Mouse (Mus musculus) MEL (cell line): Measurements from ENCODE around the gene Chfr. TPM values are rescaled to one million over a fixed set of nuclear protein-coding genes. Genes with fewer than 3 reads are reported as not detected.

Source experiments
- DNase-seq: peaks from one replicate; pipeline ENCODE4 v3.0.0; 2011; ENCODE audit warnings: low read depth, low spot score
- H3K27ac ChIP-seq: 2 replicates; pipeline ENCODE4 v1.5.1; 2012; ENCODE audit warnings: low read depth, mild to moderate bottlenecking, control low read depth, low read length, moderate library complexity; ENCODE audit not compliant: control insufficient read depth
- H3K27me3 ChIP-seq, 2 experiments: fragments of 150-350 bp in 1 of 2; sonication (generic) in 1 of 2; 2 replicates each; pipeline ENCODE4 v1.6.1; 2012; ENCODE audit warnings: low read length in 2 of 2, mild to moderate bottlenecking in 2 of 2, improper control_type of control experiment in 1 of 2, moderate library complexity in 1 of 2; ENCODE audit not compliant: insufficient read depth in 2 of 2, control insufficient read depth in 1 of 2
- H3K36me3 ChIP-seq, 2 experiments: 2 replicates each; pipeline ENCODE4 v1.6.1; 2012 to 2014; ENCODE audit warnings: low read length in 2 of 2, improper control_type of control experiment in 1 of 2, inconsistent platforms in 1 of 2, mild to moderate bottlenecking in 1 of 2; ENCODE audit not compliant: insufficient read depth in 2 of 2, control insufficient read depth in 1 of 2
- H3K4me1 ChIP-seq, 2 experiments: fragments of 150-350 bp in 1 of 2; sonication (generic) in 1 of 2; 2 replicates each; pipeline ENCODE4 v1.6.1; 2012; ENCODE audit warnings: low read length in 2 of 2, improper control_type of control experiment in 1 of 2, mild to moderate bottlenecking in 1 of 2; ENCODE audit not compliant: insufficient read depth in 2 of 2, control insufficient read depth in 1 of 2
- H3K4me3 ChIP-seq, 2 experiments: fragments of 150-350 bp in 1 of 2; sonication (generic) in 1 of 2; 2 replicates each; pipeline ENCODE4 v1.5.1; 2012; ENCODE audit warnings: low read depth in 2 of 2, low read length in 2 of 2, mild to moderate bottlenecking in 2 of 2, moderate library complexity in 2 of 2, control low read depth in 1 of 2, improper control_type of control experiment in 1 of 2; ENCODE audit not compliant: control insufficient read depth in 1 of 2, insufficient read depth in 1 of 2
- H3K79me2 ChIP-seq: 2 replicates; pipeline ENCODE4 v1.6.1; 2012; ENCODE audit warnings: mild to moderate bottlenecking, low read length, moderate library complexity; ENCODE audit not compliant: control insufficient read depth, poor library complexity, insufficient read depth
- H3K9ac ChIP-seq: 2 replicates; pipeline ENCODE4 v1.6.1; 2012; ENCODE audit warnings: low read depth, mild to moderate bottlenecking, control low read depth, low read length, moderate library complexity; ENCODE audit not compliant: control insufficient read depth, poor library complexity, severe bottlenecking
- H3K9me3 ChIP-seq: fragments of 150-350 bp; sonication (generic); replicated peaks from 2 replicates; pipeline ENCODE4 v1.6.1; 2012; ENCODE audit warnings: mild to moderate bottlenecking, low read length, improper control_type of control experiment, moderate library complexity; ENCODE audit not compliant: insufficient read depth
- E2F4 ChIP-seq: IDR thresholded peaks from 2 replicates; pipeline ENCODE4 v1.6.1; 2011; ENCODE audit warnings: low read depth, low read length, improper control_type of control experiment, borderline replicate concordance
- ELF1 ChIP-seq: IDR thresholded peaks from 2 replicates; pipeline ENCODE4 v1.6.1; 2014; ENCODE audit warnings: low read depth, mild to moderate bottlenecking, inconsistent platforms, low read length, improper control_type of control experiment, moderate library complexity
- EP300 ChIP-seq, 2 experiments: IDR thresholded peaks; 2 replicates each; pipeline ENCODE4 v1.6.1; 2011; ENCODE audit warnings: improper control_type of control experiment in 2 of 2, low read length in 2 of 2, low read depth in 1 of 2, mild to moderate bottlenecking in 1 of 2
- ETS1 ChIP-seq: IDR thresholded peaks from 2 replicates; pipeline ENCODE4 v1.6.1; 2012; ENCODE audit warnings: low read depth, mild to moderate bottlenecking, inconsistent platforms, low read length, improper control_type of control experiment, moderate library complexity
- GABPA ChIP-seq: IDR thresholded peaks from 2 replicates; pipeline ENCODE4 v1.6.1; 2012; ENCODE audit warnings: low read depth, mild to moderate bottlenecking, inconsistent platforms, low read length, improper control_type of control experiment, moderate library complexity
- GATA1 ChIP-seq: IDR thresholded peaks from 2 replicates; pipeline ENCODE4 v1.6.1; 2011; ENCODE audit warnings: low read depth, low read length, improper control_type of control experiment
- HCFC1 ChIP-seq: IDR thresholded peaks from 2 replicates; pipeline ENCODE4 v1.6.1; 2012; ENCODE audit warnings: low read depth, mild to moderate bottlenecking, inconsistent platforms, low read length, improper control_type of control experiment, moderate library complexity
- JUND ChIP-seq: IDR thresholded peaks from 2 replicates; pipeline ENCODE4 v1.6.1; 2011; ENCODE audit warnings: low read depth, mild to moderate bottlenecking, improper control_type of control experiment, low read length
- MEF2A ChIP-seq: IDR thresholded peaks from 2 replicates; pipeline ENCODE4 v1.6.1; 2014; ENCODE audit warnings: low read depth, mild to moderate bottlenecking, inconsistent platforms, low read length, improper control_type of control experiment; ENCODE audit not compliant: poor library complexity, insufficient replicate concordance, severe bottlenecking; ENCODE audit errors: extremely low read depth
- MXI1 ChIP-seq: IDR thresholded peaks from 2 replicates; pipeline ENCODE4 v1.6.1; 2011; ENCODE audit warnings: mild to moderate bottlenecking, low read depth, low read length, improper control_type of control experiment
- MYC ChIP-seq: IDR thresholded peaks from 2 replicates; pipeline ENCODE4 v1.6.1; 2011; ENCODE audit warnings: low read depth, mild to moderate bottlenecking, low read length, improper control_type of control experiment, moderate library complexity
- NRF1 ChIP-seq: IDR thresholded peaks from 2 replicates; pipeline ENCODE4 v1.6.1; 2014; ENCODE audit warnings: low read depth, mild to moderate bottlenecking, inconsistent platforms, low read length, improper control_type of control experiment, moderate library complexity; ENCODE audit not compliant: poor library complexity, insufficient read depth, severe bottlenecking
- POLR2A ChIP-seq, 2 experiments: IDR thresholded peaks; 2 replicates each; pipeline ENCODE4 v1.6.1; 2011 to 2012; ENCODE audit warnings: low read length in 2 of 2, mild to moderate bottlenecking in 2 of 2, control low read depth in 1 of 2, improper control_type of control experiment in 1 of 2, low read depth in 1 of 2, moderate library complexity in 1 of 2; ENCODE audit not compliant: control insufficient read depth in 1 of 2, insufficient read depth in 1 of 2, poor library complexity in 1 of 2
- POLR2AphosphoS2 ChIP-seq: IDR thresholded peaks from 2 replicates; pipeline ENCODE4 v1.6.1; 2011; ENCODE audit warnings: low read length, improper control_type of control experiment
- RAD21 ChIP-seq: IDR thresholded peaks from 2 replicates; pipeline ENCODE4 v1.6.1; 2011; ENCODE audit warnings: mild to moderate bottlenecking, low read depth, low read length, improper control_type of control experiment
- RCOR1 ChIP-seq: IDR thresholded peaks from 2 replicates; pipeline ENCODE4 v1.6.1; 2012; ENCODE audit warnings: low read depth, mild to moderate bottlenecking, inconsistent platforms, low read length, improper control_type of control experiment
- SIN3A ChIP-seq: IDR thresholded peaks from 2 replicates; pipeline ENCODE4 v1.6.1; 2012; ENCODE audit warnings: low read length, improper control_type of control experiment, inconsistent platforms
- SMC3 ChIP-seq: IDR thresholded peaks from 2 replicates; pipeline ENCODE4 v1.6.1; 2011; ENCODE audit warnings: low read depth, low read length, improper control_type of control experiment
- TAL1 ChIP-seq: IDR thresholded peaks from 2 replicates; pipeline ENCODE4 v1.6.1; 2012; ENCODE audit warnings: mild to moderate bottlenecking, inconsistent platforms, low read length, moderate library complexity, mixed read lengths
- TBP ChIP-seq: IDR thresholded peaks from 2 replicates; pipeline ENCODE4 v1.8.0; 2011; ENCODE audit warnings: low read depth, low read length, improper control_type of control experiment
- ZKSCAN1 ChIP-seq: IDR thresholded peaks from 2 replicates; pipeline ENCODE4 v1.6.1; 2012; ENCODE audit warnings: low read depth, mild to moderate bottlenecking, inconsistent platforms, low read length, improper control_type of control experiment, moderate library complexity
- polyA plus RNA-seq, 2 experiments: library from polyadenylated mRNA; stranded (reverse) in 1 of 2; unstranded in 1 of 2; fragments of >175 nt in 1 of 2; fragments of >200 nt in 1 of 2; gene quantifications; 2 replicates each; pipeline versions ENCODE4 v1.2.1 to v1.2.4; 2012; ENCODE audit warnings: low replicate concordance in 2 of 2, low read depth in 1 of 2; ENCODE audit not compliant: insufficient read length in 2 of 2, insufficient read depth in 1 of 2, missing spikeins in 1 of 2
- total RNA-seq: library from RNA; depleted of rRNA; stranded (reverse); fragments of 300-350 nt; gene quantifications from 2 replicates; pipeline ENCODE4 v1.2.3, GENCODE M21; 2012

Chfr gene
- total and polyA plus RNA-seq, 3 experiments = 50.4 to 63.9 TPM; not detected in 1

- Histone ChIP-seq H3K4me1 (peaks cover 1 to 5% of the 10 kb centered on the region in 2 experiments; a peak in 1 of 4 replicates), H3K27ac (no peak overlapping the region), H3K9ac (no peak overlapping the region), H3K36me3 (0 out of 4 replicates have a peak, but pooled peaks cover 0 to 2% of the 10 kb centered on the region in 2 experiments), H3K79me2 (no peaks in the 10 kb centered on the region), H3K27me3 (no peaks in the 10 kb centered on the region), H3K9me3 (no peaks in the 10 kb centered on the region), H3K4me3 (no peak overlapping the region)
- no peak for TF ChIP-seq JUND
- no peak for TF ChIP-seq TBP
- TF ChIP-seq POLR2A (IDR thresholded peaks at IDR 0.05; ENCODE audit: control insufficient read depth in 1 of 2, insufficient read depth in 1 of 2, low read depth in 1 of 2, low read length in 2 of 2, poor library complexity in 1 of 2) = no peak
- no peak for TF ChIP-seq SIN3A
- TF ChIP-seq HCFC1 = no peak
- DNase-seq = no peak
Measured at GRCm38 (mm10) chr5:110098991-110099477, 36.6 kb upstream of the Chfr start.

GRCm38 (mm10) chr5:110099656-110100580 is 35.7 kb upstream of the Chfr start, which contains the start of gene Plcxd1:
TSS of gene Plcxd1 (plus strand) at chr5:110099969.
- DNase-seq = no peak
- Histone ChIP-seq H3K36me3 (peaks cover 0 to 2% of the 10 kb centered on the region in 2 experiments; a peak in 1 of 4 replicates), H3K27me3 (no peaks in the 10 kb centered on the region), H3K4me3 (no peak within 1 kb of the TSS), H3K79me2 (no peaks in the 10 kb centered on the region)
- TF ChIP-seq NRF1 (no peak), ZKSCAN1 (peak; percentile 56; the same call in 1 of the 2 replicates)
- TF ChIP-seq, all 39 proteins: peak for 1
- H3K9ac ChIP-seq = no peak within 1 kb of the TSS
- no peak within 1 kb of the TSS for H3K27ac ChIP-seq
- H3K9me3 ChIP-seq = no peaks in the 10 kb centered on the region
- H3K4me1 ChIP-seq = peaks cover 1 to 5% of the 10 kb centered on the region in 2 experiments; a peak in 1 of 4 replicates

- H3K27me3 ChIP-seq = no peaks in the 10 kb centered on the region
- no peaks in the 10 kb centered on the region for H3K4me1 ChIP-seq
- no peak overlapping the region for H3K4me3 ChIP-seq
- no peak for TF ChIP-seq MXI1
- TF ChIP-seq GABPA = no peak
- TF ChIP-seq TAL1 = no peak
- TF ChIP-seq E2F4 = no peak
- no peak for TF ChIP-seq MYC
- no peak for TF ChIP-seq ETS1
- TF ChIP-seq SMC3 = no peak
- TF ChIP-seq POLR2AphosphoS2 = no peak
- TF ChIP-seq RCOR1 = no peak
- no peak for TF ChIP-seq GATA1
- TF ChIP-seq ELF1 = no peak
- TF ChIP-seq SIN3A = no peak
- TF ChIP-seq RAD21 = no peak
- TF ChIP-seq EP300 (IDR thresholded peaks at IDR 0.05; ENCODE audit: low read depth in 1 of 2, low read length in 2 of 2) = no peak
- no peak for TF ChIP-seq MEF2A
- H3K27ac ChIP-seq = no peak overlapping the region
- H3K79me2 ChIP-seq = peaks cover 4% of the 10 kb centered on the region; the same call in 1 of the 2 replicates
- no peaks in the 10 kb centered on the region; a peak in 1 of 4 replicates for H3K36me3 ChIP-seq
- no peaks in the 10 kb centered on the region for H3K9me3 ChIP-seq
- no peak overlapping the region for H3K9ac ChIP-seq
- no peak for DNase-seq
Measured at GRCm38 (mm10) chr5:110100921-110101631, 34.6 kb upstream of the Chfr start.
